Mouse (Mus musculus): ENCODE data around the gene Ppp1r12b.
A peak's percentile ranks its signal among the peaks of the same experiment; 100 is the strongest.

GRCm38 (mm10) chr1:134962053-134962803 lies 6.5 kb upstream of the Ppp1r12b start, which contains the start of gene Ube2t:
- TF ChIP-seq CTCF (IDR thresholded peaks at IDR 0.05; ENCODE audit: low read depth) (peak; percentile 14; the same call in 1 of the 2 replicates), EP300 (optimal IDR thresholded peaks at IDR 0.05) (no peak)
